Mouse (Mus musculus): ENCODE measurements around the gene Rpn1. TPM values are rescaled to one million over a fixed set of nuclear protein-coding genes. Genes with fewer than 3 reads are reported as not detected.

The Rpn1 gene
- 100 to 1,000 TPM; 115 to 123 TPM for total RNA-seq (2023)

GRCm38 (mm10) chr6:88084278-88085151 lies at the start of gene Rpn1:
Rpn1 (plus strand) TSS chr6:88084482.

GRCm38 (mm10) chr6:88044577-88045405 lies 39.5 kb upstream of the Rpn1 start, which contains the start of gene Rab7:
Rab7 (minus strand) TSS chr6:88045270.

Other genes with a start within 250 kb of the Rpn1 start
- gene Gm45140, start 248.7 kb upstream of the Rpn1 start, total RNA-seq (2023): 1 to 10 TPM; 4.9 to 8.7 TPM
- gene Isy1, start 245.7 kb upstream of the Rpn1 start, total RNA-seq (2023): 100 to 1,000 TPM in 1 of 2 experiments, 10 to 100 TPM in 1; 99.2 to 114 TPM
- 100 to 1,000 TPM; 530 to 534 TPM for gene Cnbp, start 233.4 kb upstream of the Rpn1 start, total RNA-seq (2023)
- 100 to 1,000 TPM; 174 to 183 TPM for gene Copg1, start 196.7 kb upstream of the Rpn1 start, total RNA-seq (2023)
- gene Hmces, start 170.5 kb upstream of the Rpn1 start, total RNA-seq (2023): 10 to 100 TPM; 33.2 to 38.7 TPM
- gene H1fx, start 102.8 kb upstream of the Rpn1 start, total RNA-seq (2023): 1 to 10 TPM; 1.5 to 1.6 TPM
- 100 to 1,000 TPM; 141 to 159 TPM for gene Rab7, start 39.2 kb upstream of the Rpn1 start, total RNA-seq (2023)
- gene Gata2, start 109.4 kb downstream of the Rpn1 start, total RNA-seq (2023): 1 to 10 TPM; 1.6 to 3.8 TPM
- not detected for gene Dnajb8, start 137.8 kb downstream of the Rpn1 start, total RNA-seq (2023)